ENCODE assay signal across 9 mouse cellular contexts in genomic region chr11:81634360-81635350, GRCm38 (mm10).
DNase-seq lines count a peak whose midpoint lies in the region; ATAC-seq and TF ChIP-seq lines count a peak whose summit lies in the region.
"Had no signal": no experiment of that assay in that cellular context is flagged by ENCODE, and none has a peak within 500 bp of the region (broad histone marks: within the 10 kb centered on the region; RNA-seq: fewer than 3 reads in every experiment).

No protein-coding gene starts in this region.

- WGBS in intestine, postnatal 0 days: 57% methylated on average over 25 of the region's 25 CpGs
- WGBS in intestine, embryonic 16.5 days: 56% methylated on average over 25 of the region's 25 CpGs
- WGBS in heart, postnatal 0 days: 55% methylated on average over 25 of the region's 25 CpGs
- WGBS in neural tube, embryonic 11.5 days: 59% methylated on average over 25 of the region's 25 CpGs

- no peak overlapping the region for H3K9ac ChIP-seq in intestine, postnatal 0 days (ENCODE audit: low read depth, low read length)
- H3K9ac ChIP-seq in intestine, embryonic 16.5 days (ENCODE audit: low read depth, low read length): no peak overlapping the region
- H3K9ac ChIP-seq in heart, postnatal 0 days (replicated peaks; ENCODE audit: low read depth, low read length): no peak overlapping the region
- peak overlapping the region; percentile 26; the same call in 1 of the 2 replicates for H3K9ac ChIP-seq in neural tube, embryonic 11.5 days (ENCODE audit: low read length)
- H3K9ac ChIP-seq: limb, embryonic 13.5 days had no signal

- no peaks in the 10 kb centered on the region for H3K36me3 ChIP-seq in intestine, postnatal 0 days (ENCODE audit: control insufficient read depth, insufficient read depth)
- H3K36me3 ChIP-seq in intestine, embryonic 16.5 days (ENCODE audit: control insufficient read depth, insufficient read depth, low read length): no peaks in the 10 kb centered on the region
- no peaks in the 10 kb centered on the region for H3K36me3 ChIP-seq in heart, postnatal 0 days (replicated peaks; ENCODE audit: control insufficient read depth, insufficient read depth, low read length)
- no peaks in the 10 kb centered on the region for H3K36me3 ChIP-seq in neural tube, embryonic 11.5 days (ENCODE audit: control insufficient read depth, insufficient read depth, low read length)
- H3K36me3 ChIP-seq: limb, embryonic 13.5 days had no signal

- peak; percentile 60 for DNase-seq in NIH3T3 (ENCODE audit: low read depth)
- DNase-seq in cerebellum, postnatal 14 days: peak; percentile 80 to 81
- peak; percentile 28 for DNase-seq in heart, postnatal 0 days (ENCODE audit: low spot score)
- peak; percentile 61 to 66 for DNase-seq in left cerebral cortex, postnatal 25 days (ENCODE audit: low spot score in 2 of 2)
- peak; percentile 68 for DNase-seq in neural tube, embryonic 11.5 days (ENCODE audit: low spot score)
- DNase-seq in spleen, adult 12 weeks (ENCODE audit: low spot score): no peak

- H3K4me3 ChIP-seq in intestine, postnatal 0 days (ENCODE audit: low read depth, low read length): no peak overlapping the region
- no peak overlapping the region for H3K4me3 ChIP-seq in intestine, embryonic 16.5 days (ENCODE audit: low read length)
- H3K4me3 ChIP-seq in heart, postnatal 0 days (ENCODE audit: low read depth, low read length): no peak overlapping the region
- no peak overlapping the region for H3K4me3 ChIP-seq in neural tube, embryonic 11.5 days (ENCODE audit: low read depth, low read length)
- H3K4me3 ChIP-seq: limb, embryonic 13.5 days had no signal

- no peak overlapping the region for H3K4me2 ChIP-seq in intestine, postnatal 0 days (replicated peaks; ENCODE audit: low read depth)
- no peak overlapping the region for H3K4me2 ChIP-seq in intestine, embryonic 16.5 days (ENCODE audit: low read depth, low read length)
- no peak overlapping the region for H3K4me2 ChIP-seq in heart, postnatal 0 days (ENCODE audit: low read depth, low read length)
- H3K4me2 ChIP-seq in neural tube, embryonic 11.5 days (ENCODE audit: low read depth): 0 out of 2 replicates have a peak overlapping the region, but pooled peaks have one; percentile 4
- H3K4me2 ChIP-seq: limb, embryonic 13.5 days had no signal

- TF ChIP-seq EP300 in heart, postnatal 0 days (IDR thresholded peaks at IDR 0.05; ENCODE audit: low read depth): no peak

- no peaks in the 10 kb centered on the region for H3K27me3 ChIP-seq in intestine, postnatal 0 days (replicated peaks; ENCODE audit: control insufficient read depth, insufficient read depth, low read length)
- H3K27me3 ChIP-seq in intestine, embryonic 16.5 days (replicated peaks; ENCODE audit: control insufficient read depth, insufficient read depth, low read length): no peaks in the 10 kb centered on the region
- H3K27me3 ChIP-seq in heart, postnatal 0 days (ENCODE audit: control insufficient read depth, insufficient read depth, low read length): no peaks in the 10 kb centered on the region
- no peaks in the 10 kb centered on the region for H3K27me3 ChIP-seq in neural tube, embryonic 11.5 days (ENCODE audit: control insufficient read depth, insufficient read depth, low read length)
- H3K27me3 ChIP-seq: limb, embryonic 13.5 days had no signal

- intact Hi-C loops in left cerebral cortex, postnatal 25 days (cut with DNase I): loop anchor here (2.0 to 5.0 kb wide), 3 partner anchors 130 to 540 kb away; partner anchors contain the start of gene Asic2

- ATAC-seq in intestine, postnatal 0 days: no peak
- no peak for ATAC-seq in intestine, embryonic 16.5 days
- ATAC-seq in heart, postnatal 0 days (ENCODE audit: insufficient read depth, low read depth): no peak
- ATAC-seq in neural tube, embryonic 11.5 days (ENCODE audit: insufficient read depth, low FRiP score, low TSS enrichment): no peak

- no peak overlapping the region for H3K27ac ChIP-seq in intestine, postnatal 0 days (ENCODE audit: low read depth, low read length)
- H3K27ac ChIP-seq in intestine, embryonic 16.5 days (ENCODE audit: low read length): no peak overlapping the region
- H3K27ac ChIP-seq in heart, postnatal 0 days (ENCODE audit: low read depth): no peak overlapping the region
- no peak overlapping the region for H3K27ac ChIP-seq in neural tube, embryonic 11.5 days (ENCODE audit: low read depth, low read length)
- H3K27ac ChIP-seq: limb, embryonic 13.5 days had no signal

- H3K4me1 ChIP-seq in intestine, postnatal 0 days (replicated peaks; ENCODE audit: control insufficient read depth, insufficient read depth, low read length): no peaks in the 10 kb centered on the region
- H3K4me1 ChIP-seq in intestine, embryonic 16.5 days (ENCODE audit: control insufficient read depth, insufficient read depth, low read length): no peaks in the 10 kb centered on the region
- H3K4me1 ChIP-seq in heart, postnatal 0 days (ENCODE audit: control insufficient read depth, insufficient read depth): no peaks in the 10 kb centered on the region
- no peaks in the 10 kb centered on the region for H3K4me1 ChIP-seq in neural tube, embryonic 11.5 days (ENCODE audit: control insufficient read depth, insufficient read depth, low read length)

- no peaks in the 10 kb centered on the region for H3K9me3 ChIP-seq in intestine, postnatal 0 days (ENCODE audit: control insufficient read depth)
- 0 out of 2 replicates have a peak, but pooled peaks cover 3% of the 10 kb centered on the region for H3K9me3 ChIP-seq in intestine, embryonic 16.5 days (ENCODE audit: control insufficient read depth, low read length)
- H3K9me3 ChIP-seq in heart, postnatal 0 days (replicated peaks; ENCODE audit: control insufficient read depth, low read length): no peaks in the 10 kb centered on the region
- H3K9me3 ChIP-seq in neural tube, embryonic 11.5 days (ENCODE audit: control insufficient read depth, low read length): no peaks in the 10 kb centered on the region

- peak; percentile 75 for TF ChIP-seq CTCF in intestine, postnatal 0 days (IDR thresholded peaks at IDR 0.05; ENCODE audit: low read depth)
- TF ChIP-seq CTCF in heart, postnatal 0 days (IDR thresholded peaks at IDR 0.05; ENCODE audit: low read depth): peak; percentile 77
